Mouse (Mus musculus) layer of hippocampus, adult 18-20 months (tissue): ENCODE data around the gene Mog. TPM values are rescaled to one million over a fixed set of nuclear protein-coding genes. Genes with fewer than 3 reads are reported as not detected.

Experiments
- DNase-seq, 2 experiments: peaks; one replicate each; pipeline ENCODE4 v3.0.0; 2022; ENCODE audit warnings: low spot score in 2 of 2
- long read RNA-seq: library from polyadenylated mRNA; stranded (forward); transcript quantifications from one replicate; pipeline ENCODE4 v2.0.0, GENCODE M21; 2021
- total RNA-seq, 2 experiments: library from RNA; stranded (reverse); gene quantifications; 2 replicates each; pipeline ENCODE4 v1.2.3; 2021

Mog gene
- 10 to 100 TPM; 35.8 to 43.1 TPM for total RNA-seq
- long read RNA-seq, partial matches to known transcripts: 0 of 2 reads
- long read RNA-seq, other reads (novel, unspliced or antisense): 2 of 2 reads

DNA sequence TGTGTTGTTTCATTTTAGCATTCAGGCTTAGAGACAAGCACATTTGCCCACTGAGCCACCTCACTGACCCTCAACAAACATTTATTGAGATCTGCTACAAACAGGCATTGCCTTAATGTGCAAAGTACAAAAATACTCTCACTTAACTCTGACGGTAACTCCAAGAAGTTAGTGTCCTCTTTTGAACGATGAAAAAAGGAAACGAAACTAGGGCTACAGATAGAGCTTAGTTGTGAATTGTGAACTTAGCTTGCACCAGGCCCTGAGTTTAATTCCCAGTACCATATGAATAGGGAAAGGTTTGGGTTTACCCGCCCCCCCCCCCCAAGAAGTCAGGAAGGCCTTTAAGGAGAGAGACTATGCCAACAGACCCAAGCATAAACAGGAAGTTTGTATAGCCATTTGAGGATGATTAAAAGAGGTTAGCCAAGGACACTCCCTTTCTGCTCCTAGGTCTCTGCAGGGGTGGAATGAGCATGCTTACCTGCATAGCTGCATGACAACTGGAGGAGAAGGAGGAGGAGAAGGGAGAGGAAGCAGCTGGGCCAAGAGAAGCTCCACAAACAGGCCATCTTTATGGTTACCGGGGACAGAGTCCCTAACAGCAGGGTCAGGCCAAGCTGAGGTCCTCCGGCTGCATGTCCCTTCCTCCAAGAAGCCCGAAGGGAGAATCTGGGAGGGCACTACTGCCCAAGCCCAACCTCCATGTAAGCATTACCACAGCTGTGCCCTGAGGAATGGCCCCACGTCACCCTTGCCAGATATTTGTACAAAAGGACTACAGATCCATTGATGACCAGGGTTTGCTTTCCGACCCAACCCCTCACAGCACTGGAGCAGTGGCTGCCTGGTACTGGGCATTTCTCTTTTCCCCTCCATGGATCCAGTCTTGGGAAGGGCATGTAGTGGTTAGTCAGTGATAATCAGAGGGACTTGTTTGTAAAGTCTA lies at the start of gene Mog:
Gene Mog, minus strand, starts transcription at position 771 of the 949 bp plus-strand sequence.
- DNase-seq: peak in 1 of 2 experiments; percentile 51

DNA sequence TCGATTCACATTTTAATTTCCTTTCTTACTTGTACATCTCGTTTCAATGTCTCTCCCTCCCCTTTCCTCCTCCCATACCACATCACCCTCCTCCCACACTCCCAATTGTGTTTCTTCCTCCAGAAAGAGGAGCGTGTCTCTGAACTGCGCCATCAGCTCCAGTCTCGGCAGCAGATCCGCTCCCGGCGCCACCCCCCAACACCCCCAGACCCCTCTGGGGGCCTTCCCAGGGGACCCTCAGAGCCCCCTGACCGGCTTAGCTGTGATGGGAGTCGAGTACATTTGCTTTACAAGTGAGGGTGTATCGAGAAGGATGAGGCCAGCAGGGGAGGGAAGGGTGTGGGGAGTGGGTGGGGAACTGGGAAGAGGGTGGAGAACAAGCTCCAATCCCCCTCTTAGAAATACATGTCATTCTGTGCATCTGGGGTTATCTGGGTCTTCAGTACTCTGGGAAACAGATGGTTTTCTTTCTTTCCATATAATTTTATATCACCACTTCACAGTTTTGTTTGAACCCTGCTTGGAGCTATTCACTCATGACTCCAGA lies 49.6 kb upstream of the Mog start:
- DNase-seq: peak in 1 of 2 experiments; percentile 57

DNA sequence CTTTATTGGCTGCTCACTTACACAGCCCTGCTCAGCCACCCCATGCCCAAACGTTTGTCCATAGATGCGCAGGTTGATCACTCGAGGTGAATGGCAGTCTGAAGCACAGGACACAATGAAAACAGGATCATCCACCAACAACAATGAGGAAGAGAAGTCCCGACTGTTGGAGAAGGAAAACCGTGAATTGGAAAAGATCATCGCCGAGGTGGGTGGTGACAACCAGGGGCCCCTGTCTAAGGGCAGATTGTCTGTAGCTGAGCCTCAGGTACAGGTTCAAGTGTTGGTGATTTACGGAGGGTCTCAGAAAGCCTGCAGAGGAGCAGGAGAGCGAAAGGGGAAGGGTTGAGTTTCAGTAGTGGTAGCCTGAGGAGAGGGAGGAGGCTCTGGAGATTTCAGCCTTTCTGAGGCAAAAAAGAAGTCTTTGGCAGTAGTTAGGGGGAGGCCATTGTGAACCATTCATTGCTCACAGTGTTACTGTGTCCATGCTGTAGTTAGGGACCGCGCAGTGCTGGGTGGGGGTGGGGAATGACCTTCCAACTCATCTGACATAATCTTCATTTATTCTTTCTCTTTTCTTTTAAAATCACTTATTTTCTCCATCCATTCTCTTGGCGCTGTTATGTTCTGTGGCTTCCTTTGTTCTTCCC lies 49.0 kb upstream of the Mog start:
- peak in 1 of 2 experiments; percentile 6 for DNase-seq

DNA sequence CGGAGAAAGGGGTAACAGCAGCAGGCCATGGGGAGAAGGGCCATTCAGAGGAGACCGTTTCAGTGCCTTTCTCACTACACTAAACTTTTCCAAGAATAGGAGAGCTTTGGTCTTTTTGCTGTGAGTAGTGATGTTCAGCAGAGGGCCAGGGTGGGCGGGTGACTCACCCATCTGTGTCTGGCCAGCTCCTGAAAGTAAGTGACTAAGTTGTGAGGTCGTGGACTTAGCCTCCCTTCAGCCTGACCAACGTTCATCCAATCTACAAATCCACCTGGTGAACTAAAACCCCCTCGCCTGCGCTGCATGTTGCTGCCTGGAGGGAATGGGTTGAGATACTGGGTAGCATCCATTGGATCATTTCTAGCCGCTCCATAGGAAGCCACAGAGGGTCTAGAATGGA lies 46.9 kb upstream of the Mog start:
- no peak for DNase-seq

DNA sequence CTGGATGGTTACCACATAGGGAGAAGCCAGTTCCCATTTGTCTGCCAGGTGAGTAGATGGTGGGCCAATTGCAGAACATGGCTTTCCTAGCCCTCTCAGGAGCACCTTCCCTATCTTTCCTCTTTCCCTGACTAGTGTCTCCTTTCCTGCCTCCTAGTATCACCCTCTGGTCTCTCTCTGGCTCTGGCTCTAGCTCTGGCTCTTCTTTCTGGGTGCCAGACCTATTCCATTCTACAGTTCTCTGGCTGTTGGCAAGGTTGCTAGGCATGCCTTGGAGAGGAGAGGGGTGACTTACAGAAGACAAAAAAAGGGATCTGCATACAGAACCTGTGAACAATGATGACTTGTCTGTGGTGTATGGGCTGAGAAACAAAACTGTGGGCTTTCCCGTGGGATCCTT lies 44.7 kb upstream of the Mog start:
- DNase-seq: peak in 1 of 2 experiments; percentile 2

DNA sequence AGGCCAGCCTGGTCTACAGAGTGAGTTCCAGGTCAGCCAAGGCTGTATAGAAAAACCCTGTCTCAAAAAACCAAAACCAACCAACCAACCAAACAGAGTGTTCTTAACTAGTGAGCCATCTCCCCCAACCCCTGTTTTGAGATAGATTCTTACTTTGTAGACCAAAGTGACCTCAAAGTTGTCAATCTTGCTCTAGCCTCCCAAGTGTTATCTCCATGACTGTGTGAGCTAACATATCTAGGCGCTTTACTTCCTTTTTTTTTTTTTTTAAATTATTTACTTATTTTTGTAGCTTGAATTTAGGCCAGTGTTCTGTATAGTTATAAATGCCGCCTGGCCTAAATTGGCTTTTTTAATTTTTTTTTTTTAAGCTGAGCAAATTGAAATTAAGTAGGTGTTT lies 42.8 kb upstream of the Mog start:
- DNase-seq: no peak

DNA sequence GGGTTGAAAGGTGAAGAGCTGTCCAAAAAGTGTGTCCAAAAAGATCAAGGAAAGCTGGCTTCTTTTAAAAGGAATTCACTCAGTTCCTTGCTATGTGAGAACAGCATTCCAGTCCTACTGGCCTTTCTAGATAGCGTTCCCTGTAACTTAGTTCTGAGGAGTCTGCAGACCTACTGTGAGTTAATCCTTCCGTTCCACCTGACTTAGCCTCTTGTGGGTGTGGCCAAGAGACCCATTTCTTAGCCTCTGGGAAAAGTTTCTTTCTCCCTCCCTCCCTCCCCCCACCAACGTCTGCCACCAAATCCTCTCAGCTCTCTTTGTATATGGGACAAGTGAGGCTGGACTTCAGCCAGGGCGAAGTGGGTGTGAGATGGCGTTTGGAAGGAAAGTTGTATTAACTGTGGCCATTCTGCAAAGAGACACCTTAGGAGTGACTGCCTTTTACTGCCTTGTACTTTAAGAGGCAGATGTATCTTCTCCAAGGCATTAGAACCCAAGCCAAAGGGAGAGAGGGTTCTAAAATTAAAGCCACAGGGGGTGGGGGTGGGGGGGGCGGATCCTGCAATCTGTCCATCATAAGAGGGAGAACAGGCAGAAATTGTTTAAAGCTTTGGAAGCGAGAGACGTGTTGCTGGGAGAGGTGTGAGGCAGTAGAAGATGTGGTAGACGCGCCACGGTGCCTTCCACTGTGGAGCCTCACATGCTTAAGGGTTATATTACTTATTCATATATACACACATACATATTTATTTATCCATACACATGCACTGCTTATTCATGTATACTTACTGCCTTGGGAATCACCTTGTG lies 40.7 kb upstream of the Mog start:
- peak in 1 of 2 experiments; percentile 29 for DNase-seq

DNA sequence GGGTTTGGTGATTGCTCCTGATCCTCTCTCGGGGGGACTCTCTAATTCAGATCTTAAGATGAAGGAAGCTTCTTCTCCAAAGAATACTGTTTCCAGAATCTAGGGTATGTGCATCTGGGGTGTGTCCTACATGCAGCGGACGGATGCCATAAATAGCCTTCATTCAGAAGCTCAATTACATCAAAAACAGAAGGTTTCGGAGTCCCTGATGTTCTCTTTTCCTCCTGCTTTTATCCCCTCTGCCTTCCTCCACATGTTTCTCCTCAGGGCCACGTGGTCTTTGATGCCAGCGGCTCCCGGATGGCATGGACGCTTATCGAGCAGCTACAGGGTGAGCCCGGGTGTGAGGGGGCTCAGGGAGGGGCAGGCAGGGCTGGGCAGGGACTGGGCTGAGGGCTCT lies 39.9 kb upstream of the Mog start:
- DNase-seq: peak in 1 of 2 experiments; percentile 20

DNA sequence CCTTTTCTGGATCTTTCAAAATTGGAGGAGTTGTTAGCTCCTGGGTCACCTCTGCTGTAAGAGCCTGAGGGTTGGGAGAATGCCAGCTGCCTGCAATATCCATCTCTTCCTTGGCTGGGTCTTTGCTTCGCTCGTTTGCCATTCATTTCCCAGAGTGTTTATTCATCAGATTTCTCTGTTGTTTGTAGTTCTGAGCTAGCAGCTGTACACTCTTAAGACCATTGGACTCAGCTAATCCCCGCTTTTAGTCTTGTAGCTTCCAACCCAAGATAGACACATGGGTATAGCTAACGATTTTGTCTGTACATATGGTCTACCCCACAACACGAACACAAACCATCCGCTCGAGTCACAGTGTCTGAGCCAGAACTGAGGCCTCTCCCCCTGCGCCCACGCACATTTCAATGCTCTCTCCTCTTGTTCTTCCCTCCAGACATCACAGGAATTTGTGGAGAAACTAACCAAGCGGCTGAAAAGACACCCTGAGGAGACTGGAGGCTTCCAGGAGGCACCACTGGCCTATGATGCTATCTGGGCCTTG lies 39.0 kb upstream of the Mog start:
- peak; percentile 61 to 82 for DNase-seq

DNA sequence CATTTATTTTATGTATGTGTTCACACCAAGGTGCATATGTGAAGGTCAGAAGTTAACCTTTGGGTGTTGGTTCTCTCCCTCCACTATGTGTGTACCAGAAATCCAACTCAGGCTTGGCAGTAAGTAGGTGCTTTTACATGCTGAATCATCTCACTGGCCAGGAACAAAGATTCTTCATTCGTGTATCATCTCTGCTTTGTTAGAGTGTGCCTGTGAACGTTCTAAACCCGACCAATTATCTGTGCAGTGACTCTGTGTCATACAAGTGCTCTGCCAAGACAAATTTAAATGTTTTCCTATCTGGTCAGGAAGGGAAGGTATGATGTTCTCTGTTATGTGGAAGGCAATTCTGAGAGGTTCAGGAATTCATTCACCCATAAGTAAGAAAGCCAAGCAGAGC lies 38.2 kb upstream of the Mog start:
- peak in 1 of 2 experiments; percentile 2 for DNase-seq

DNA sequence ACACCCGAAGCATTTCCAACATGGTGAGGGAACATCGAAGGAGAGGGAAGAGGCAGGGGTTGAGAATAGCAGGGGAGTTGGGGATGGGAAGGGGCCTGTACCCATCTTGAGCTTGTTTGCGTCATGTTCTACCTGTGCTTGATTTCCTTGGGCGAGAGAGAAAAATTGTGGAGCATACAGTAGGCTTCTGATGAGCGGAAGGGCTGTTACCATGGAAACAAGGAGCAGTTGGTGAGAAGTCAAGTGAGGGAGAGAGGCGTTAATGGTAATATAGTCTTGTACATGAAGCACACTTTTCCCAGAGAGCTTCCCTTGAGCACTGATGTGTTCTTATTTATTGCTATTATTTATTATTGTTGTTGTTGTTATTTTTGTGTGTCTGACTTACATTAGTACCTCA lies 33.8 kb upstream of the Mog start:
- peak in 1 of 2 experiments; percentile 65 for DNase-seq

DNA sequence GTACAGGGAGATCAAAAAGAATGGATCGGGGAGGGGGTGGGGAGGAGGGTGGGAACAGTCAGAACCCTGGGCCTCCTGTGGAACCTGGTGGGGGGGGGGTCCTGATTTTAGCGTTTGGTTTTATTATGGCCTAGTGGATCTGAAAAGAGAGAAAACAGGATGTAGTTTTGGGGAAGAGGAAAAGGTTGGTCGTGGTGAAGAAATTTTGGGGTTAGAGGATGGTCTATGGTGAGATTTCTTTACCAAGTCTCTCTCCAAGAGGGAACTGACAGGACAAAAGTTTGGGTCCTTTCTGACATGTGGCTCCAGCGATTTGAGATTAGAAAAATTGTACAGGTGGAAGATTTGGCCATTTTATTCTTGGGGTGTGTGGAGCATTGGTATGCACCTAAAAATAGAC lies 28.5 kb upstream of the Mog start:
- DNase-seq: no peak

DNA sequence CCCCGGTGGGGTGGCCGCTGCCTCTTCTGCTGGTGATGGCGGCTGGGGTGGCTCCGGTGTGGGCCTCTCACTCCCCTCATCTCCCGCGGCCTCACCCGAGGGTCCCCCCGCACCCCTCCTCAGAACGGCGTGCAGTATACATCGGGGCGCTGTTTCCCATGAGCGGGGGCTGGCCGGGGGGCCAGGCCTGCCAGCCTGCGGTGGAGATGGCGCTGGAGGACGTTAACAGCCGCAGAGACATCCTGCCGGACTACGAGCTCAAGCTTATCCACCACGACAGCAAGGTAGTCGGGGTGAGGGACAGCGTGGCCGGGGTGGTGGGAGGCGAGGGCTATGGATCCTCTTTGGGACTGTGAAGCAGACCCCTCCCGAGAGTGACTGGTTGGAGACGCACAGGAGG lies 27.7 kb upstream of the Mog start:
- no peak for DNase-seq

DNA sequence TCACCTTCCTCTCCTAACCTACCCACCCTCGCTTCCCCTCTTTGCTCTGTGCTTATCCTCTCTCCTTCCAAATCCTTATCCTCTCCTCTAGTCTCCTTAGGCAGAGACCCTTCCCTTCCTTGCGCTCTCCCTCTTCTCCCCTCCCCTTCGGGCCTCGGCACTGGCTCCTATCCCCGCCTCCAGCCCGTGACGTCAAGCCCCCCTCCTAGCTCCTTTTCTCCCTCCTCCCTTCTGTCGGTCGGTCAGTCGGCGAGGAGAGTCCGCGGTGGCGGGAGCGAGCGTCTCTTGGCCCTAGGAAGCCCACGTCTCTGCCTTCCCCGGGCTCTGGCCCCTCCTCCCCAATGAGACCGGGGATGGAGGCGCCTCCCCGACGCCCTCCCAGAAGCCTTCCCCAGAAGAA lies 27.2 kb upstream of the Mog start:
- peak; percentile 90 to 93 for DNase-seq

DNA sequence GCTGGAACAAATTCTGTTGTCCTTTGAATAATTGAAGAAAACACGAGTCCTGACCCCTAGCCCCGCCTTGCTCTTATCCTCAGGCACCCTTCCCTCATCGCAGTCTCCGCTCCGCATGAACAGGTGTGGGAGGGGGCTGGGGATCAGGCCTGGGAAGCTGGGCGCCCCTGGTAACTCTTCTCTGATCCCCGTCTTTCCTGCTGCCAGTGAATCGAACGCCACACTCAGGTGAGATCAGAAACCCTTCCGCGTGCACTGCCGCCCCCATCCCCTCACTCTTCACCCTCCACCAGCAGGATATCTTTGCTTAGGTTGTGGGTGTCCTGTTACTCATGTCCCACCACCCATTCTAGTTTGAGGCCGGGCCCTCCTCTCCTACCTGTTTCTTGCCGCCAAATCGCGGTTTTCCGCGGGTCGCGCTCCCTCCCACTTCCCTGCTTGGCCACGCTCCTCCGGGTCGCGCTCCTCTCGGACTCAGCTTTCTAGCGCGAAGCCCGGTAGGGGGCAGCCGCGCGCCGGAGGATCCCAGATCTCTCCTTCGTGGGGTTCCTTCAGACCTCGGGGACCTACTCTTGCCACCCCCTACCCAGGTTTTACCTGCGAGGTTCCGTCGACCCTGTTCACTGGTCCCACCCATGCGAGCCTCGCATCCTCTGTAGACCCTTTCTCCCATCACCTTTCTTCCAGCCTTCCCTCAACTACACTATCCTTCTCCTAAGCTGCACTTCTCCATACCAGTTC lies 26.5 kb upstream of the Mog start:
- peak; percentile 75 to 83 for DNase-seq

DNA sequence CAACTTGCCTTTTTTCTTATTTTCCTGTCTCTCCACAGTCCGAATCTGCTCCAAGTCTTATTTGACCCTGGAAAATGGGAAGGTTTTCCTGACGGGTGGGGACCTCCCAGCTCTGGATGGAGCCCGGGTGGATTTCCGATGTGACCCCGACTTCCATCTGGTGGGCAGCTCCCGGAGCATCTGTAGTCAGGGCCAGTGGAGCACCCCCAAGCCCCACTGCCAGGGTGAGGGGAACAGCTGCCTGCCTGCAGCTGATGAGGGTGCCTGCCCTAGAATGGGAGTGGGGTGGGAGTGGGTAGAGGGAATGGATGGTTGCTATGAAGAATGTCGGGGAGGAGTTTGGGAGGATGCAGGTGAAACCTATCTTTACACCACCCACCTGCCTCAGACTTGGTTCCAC lies 25.2 kb upstream of the Mog start:
- no peak for DNase-seq

DNA sequence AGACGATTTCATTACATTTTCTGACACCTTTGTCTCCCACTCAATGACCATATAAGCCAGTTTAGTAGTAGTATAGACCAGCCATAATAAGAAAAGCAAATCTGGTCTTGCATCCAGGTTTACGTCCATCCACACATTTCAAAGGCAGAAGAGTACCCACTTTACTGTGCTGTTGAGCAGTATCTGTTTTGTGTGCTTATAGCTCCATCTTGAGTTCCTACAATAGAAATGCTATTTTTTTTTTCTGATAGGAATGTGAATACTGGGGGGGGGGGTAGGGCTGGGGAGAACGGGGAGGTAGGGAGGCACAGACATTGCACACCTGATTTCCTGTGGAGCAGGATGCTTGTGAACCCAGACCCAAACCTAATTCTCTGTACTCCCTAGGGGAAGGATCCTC lies 24.8 kb upstream of the Mog start:
- no peak for DNase-seq

DNA sequence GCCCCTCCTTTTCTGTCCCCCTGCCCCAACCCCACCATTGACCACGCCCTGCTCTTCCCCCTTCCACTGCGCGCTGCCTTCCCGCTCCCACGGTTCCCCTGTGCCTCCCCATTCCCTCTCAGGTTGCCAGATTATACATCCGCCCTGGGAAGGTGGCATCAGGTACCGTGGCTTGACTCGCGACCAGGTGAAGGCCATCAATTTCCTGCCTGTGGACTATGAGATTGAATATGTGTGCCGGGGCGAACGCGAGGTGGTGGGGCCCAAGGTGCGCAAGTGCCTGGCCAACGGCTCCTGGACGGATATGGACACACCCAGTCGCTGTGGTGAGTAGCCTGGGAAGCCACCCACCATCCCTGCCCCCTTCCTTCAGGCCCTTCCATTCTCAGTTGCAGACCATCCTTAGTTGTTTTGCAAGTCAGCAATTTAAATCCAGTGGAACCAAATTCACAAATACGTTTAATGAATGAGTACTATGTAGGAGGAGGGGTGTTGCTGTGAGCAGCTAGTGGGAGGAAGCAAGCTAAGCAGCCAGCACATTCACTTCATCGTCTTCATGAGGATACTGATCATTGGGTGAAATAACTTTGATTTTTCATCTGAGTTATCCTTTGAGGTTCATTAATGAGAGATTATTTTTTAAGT lies 24.3 kb upstream of the Mog start:
- DNase-seq: no peak

DNA sequence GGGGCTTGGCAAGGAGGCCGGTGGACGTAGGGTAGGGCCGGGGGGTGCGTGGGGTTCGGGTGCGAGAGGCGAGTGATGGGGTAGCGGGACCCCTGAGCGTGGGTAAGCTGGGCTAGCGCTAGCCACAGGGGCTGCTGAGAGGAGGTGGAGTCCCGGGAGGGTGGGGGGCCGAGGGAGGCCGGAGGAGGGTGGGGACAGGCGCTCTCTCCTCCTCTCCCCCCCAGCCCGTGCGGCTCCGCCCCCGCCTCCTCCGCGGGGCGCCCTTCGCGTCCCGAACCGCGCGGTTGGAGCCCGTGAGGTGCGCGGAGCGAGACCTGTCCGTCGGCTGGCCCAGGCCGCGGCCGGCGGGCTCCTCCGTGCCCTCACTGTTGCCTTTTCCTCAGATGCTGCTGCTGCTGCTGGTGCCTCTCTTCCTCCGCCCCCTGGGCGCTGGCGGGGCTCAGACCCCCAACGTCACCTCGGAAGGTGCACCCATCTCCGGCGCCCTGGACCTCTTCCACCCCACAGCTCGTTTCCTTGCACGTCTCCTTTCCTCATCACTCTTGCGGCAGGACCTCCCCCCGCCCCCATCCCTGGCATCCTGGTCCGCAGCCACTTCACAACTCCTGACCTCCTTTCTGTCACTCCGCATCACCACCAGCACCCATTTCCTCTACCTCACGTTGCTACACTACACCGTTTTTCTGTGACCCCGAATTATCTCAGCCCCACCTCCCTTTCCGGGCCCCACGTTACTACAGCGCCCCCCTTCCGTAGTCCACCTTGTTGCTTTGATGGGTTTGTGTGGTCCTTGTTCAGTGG lies 23.3 kb upstream of the Mog start:
- DNase-seq: peak; percentile 48 to 68
